Mouse (Mus musculus) thymus, postnatal 14 days (tissue): ENCODE data around the gene Ppp1r12b.

Experiments used
- DNase-seq: peaks from one replicate; pipeline ENCODE4 v3.0.0; 2021

Gene Ppp1r12b

GRCm38 (mm10) chr1:134757230-134757629 lies 198.5 kb downstream of the Ppp1r12b start:
- DNase-seq = no peak

DNA sequence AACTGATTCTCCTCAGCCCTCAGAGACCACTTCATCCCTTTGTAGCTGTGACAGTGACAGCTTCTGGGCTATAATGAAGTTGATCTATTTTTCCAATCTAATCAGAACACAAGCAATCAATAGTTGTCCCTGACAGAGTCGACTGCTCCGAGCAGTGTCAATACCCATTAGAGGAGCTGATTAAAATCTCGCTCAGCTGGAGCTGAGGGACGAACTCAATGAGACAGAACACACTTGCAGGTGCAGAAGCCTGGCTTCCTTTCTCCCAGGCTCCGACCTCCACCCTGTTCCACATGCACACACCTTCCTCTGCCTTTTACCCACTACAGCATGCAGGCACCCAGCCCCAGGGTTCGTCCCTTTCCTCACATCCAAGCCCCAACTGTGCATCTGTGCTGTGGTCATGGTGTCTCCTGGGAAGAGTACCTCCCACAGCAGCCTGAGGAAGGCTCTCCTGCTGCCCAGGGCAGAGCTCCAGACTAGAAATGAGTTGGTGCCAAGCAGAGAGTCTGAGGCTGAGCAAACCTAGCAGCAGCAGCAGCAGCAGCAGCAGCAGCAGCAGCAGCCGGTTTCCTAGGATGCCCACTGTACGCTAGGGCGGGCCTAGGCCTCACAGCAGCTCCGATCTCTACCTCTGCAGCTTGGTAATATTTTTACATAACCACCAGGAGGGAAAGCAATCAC lies 199.4 kb downstream of the Ppp1r12b start:
- no peak for DNase-seq

GRCm38 (mm10) chr1:134755548-134756189 lies 200.1 kb downstream of the Ppp1r12b start:
- DNase-seq = no peak

DNA sequence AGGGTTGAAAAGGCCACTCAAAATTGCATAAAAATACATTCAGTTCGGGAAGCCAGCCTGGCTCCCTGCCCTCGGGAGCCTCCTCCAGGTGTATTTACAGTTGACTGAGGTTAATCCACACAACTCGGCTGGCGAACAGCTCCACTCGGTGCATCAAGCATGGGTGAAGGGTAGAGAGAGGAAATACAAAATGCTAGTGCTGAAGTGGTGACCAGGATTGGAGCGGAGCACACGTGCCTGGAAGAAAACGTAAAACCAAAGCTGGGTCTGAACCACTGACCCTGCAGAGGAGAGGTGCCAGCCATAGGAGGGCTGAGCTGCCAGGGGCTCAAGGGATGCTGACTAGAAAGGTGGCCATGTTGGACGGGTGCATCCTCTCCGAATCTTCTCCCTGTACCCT lies 200.9 kb downstream of the Ppp1r12b start:
- DNase-seq = no peak

- DNase-seq = no peak
Observed at GRCm38 (mm10) chr1:134753751-134754630, 201.8 kb downstream of the Ppp1r12b start.

DNA sequence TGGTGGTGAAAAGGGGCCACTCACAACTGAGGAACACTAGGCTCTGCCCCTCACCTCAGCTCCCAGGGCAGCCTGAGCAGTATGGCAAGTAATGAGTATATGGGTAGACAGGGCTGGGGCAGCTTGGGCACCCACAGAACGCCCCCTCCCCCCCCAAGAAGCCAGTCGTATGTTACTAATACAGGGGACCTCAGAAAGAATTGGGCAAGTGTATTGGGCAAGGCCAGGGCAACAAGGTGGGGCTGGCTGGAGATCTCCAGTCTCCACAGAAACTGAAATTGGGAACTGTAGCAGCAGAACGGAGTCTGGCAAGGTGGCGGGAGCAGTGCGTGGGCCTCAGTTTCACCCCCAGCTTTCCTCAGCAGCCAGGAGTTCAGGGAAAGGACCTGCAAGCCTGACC lies 203.3 kb downstream of the Ppp1r12b start:
- no peak for DNase-seq

GRCm38 (mm10) chr1:134749889-134750288 lies 205.9 kb downstream of the Ppp1r12b start:
- DNase-seq = no peak

- peak; percentile 86 for DNase-seq
Observed at GRCm38 (mm10) chr1:134747236-134748174, 208.2 kb downstream of the Ppp1r12b start.

DNA sequence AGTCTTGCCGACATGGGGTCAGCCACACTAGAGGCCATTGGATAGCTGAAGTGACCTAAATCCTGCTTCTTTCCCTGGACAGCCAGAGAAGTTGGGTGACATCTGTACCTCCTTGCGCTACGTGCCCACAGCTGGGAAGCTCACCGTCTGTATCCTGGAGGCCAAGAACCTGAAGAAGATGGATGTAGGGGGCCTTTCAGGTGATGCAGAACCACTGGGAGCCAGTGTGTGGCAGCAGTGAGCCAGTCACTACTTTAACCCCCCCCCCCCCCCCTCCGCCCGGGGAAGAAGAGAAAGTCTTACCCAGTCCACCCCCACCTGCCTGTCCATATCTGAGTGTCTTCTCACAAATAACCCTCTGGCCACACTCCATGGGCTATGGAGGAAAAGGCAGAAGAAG lies 210.1 kb downstream of the Ppp1r12b start:
- peak; percentile 28 for DNase-seq

DNA sequence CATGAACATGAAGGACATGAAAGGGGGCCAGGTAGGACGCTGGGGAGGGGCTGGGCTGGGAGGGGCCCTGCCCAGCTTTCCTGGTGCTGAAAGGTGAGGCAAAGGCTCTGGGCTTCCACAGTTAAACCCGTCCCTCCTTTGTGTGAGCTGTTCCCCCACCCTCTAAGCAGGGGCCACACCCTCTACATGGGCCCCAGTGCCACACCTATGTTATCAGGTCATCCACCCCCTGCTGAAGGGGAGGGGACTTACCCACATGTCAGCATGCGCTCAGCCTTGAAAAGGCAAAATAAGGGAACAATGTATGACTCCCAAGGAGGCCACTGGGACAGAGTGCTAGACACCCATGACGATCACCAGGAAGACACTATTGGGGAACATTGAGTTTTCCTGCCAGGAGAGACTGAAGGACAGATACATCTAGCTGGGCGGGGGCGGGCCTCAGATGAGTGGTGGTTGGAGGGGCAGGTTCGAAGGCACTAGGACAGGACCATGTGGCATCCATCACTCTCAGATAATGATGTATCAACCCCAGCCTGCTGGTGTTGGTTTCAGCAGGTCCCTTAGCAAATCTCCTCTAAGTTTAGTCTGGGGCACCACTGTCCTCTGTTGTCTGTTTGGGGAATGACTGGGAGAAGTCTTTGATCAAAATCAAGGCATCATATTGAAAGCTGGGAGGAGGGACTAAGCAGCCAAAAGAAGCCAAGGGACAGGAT lies 213.6 kb downstream of the Ppp1r12b start:
- no peak for DNase-seq

DNA sequence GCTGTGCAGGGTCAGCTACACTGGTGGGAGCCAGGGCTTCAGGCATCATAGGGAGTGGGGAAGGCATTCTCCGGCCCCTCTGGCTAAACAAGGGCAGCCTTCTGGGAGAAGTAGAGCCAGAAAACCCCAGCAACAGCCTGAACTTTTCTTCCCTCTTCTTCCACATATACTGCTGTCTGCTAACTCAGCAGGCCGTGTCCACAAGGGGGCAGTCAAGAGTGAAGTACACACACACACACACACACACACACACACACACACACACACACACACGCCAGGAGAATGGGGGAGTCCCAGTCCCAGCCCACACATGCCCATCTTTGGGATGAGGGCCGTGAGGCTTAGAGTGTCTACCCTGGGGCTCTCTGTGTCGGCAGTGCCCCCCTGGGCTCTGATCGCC lies 214.3 kb downstream of the Ppp1r12b start:
- DNase-seq = peak; percentile 41

DNA sequence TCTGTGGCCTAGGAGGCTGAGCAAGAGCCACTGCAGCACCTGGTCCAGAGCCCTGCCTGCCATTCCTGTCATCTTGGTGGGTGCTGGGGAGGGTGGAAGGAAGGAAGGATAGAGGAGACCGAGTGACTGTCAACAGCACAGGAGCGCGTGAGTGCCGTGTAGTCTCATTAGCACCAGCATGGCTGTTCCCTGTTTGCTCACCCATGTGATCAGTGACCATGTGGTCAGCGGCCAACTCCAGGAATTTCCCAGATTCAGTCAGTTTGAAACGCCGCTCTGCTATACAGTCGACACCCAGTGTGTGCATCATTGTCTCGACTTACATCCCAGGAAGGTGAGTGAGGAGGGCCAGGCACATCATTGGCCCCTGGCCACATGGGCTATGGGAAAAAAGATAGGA lies 218.3 kb downstream of the Ppp1r12b start:
- no peak for DNase-seq

DNA sequence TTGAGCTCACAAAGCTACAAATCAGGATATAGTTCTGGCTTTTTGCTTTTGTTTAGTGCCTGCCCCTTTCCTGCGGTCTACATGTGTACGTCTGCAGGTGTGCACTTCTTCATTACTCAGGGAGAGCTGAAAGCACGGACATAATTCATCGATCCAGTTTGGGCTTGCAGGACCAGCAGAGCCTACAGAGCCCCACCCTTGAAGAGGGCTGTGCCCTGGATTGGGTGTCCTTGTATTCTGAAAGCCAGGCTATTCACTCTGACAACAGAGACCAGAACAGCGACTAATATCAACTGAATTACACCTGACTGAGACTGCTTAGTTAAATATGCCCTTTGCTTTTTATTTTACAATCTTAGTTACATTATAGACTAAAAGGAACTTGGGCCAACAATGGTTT lies 222.1 kb downstream of the Ppp1r12b start:
- DNase-seq = no peak

DNA sequence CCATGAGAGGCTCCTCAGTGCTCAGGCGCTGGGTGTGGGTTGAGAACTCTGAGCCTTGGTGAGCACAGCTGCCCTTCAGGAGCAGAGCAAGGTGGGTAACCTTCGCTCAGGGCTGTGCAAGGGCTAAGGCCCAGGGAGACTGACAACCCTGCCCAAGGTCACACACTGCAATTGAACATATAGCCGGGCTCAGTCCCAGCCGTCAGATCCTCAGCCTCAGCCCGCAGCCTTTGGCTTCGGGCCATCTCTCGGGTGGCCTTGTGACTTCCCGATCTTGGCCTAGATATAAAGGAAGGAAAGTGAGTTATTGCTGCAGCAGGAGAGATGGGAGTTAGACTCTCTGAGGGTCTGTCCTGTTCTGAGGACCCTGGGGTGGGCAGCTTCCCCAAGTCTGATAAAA lies 228.5 kb downstream of the Ppp1r12b start:
- DNase-seq = no peak

DNA sequence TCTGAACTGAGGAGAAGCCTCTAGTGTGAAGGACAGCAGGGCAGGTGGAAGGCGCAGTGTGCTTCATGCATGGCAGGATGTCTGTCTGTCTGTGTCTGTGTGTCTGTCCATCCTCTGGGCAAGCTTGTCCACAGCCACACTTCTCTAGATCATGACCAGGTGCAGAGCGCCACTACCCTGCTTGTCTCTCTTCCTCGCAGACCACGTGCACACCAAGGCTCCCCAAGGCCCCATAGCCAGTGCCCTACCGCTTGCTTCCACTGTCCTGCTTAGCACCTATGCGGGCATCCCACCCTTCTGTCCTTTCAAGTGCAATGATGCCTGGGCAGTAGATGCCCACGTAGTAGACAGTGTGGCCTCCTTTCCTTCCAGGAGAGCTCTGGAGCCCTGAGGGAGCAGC lies 229.3 kb downstream of the Ppp1r12b start:
- DNase-seq = no peak

DNA sequence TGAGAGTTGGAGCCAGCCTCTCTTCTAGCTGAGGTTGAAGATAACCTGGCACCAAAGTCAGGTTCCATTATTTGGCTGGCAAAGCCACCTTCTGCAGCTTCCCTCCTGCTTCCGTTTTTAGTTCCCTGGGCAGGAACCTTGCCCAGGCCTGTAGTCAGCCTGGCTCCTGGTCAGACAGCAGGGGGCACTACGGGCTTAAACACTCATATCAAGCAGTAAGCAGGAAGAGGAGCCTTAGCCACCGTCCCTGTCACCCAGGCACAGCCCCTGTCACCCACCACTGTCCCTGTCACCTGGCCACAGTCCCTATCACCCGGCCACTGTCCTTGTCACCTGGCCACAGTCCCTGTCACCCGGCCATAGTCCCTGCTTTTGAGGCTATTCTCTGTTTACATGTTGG lies 230.5 kb downstream of the Ppp1r12b start:
- peak; percentile 42 for DNase-seq

DNA sequence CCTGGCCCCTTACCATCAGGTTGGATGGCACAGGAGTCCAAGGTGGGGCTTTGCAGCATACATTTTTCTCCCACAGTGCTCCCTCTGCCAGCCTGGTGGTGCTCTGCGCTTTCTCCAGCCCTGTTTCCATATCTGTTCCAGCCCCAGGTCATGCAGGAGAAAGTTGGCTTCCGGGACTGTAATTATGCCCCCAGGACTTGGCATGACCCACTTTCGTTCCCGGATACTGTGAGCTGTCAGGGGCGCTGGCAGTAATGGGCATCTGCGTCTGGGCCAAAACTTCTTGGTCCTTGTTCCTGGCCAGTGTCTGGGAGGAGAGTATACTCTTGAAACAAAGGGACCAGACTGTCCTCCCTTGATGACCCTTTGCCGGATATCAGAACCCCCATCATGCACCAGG lies 232.9 kb downstream of the Ppp1r12b start:
- DNase-seq = no peak

DNA sequence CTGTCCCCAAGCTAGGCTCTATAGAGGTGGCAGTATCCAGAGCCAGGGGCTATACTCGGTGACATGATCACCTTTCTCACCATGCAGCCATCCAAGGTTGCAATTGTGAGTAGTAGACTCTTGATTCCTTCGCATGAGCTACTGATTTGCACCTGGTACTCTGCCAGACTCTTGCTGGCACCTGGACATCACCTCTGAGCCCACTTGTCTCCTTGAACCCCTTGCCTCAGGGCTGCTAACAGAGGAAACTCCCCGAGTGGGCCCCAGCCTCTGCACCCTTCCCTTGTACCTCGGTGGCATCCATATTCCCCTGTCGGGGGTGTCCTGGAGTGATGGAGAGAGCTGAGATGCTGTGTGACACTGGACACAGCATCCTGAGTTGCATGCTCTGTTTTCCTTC lies 234.3 kb downstream of the Ppp1r12b start:
- DNase-seq = no peak

- no peak for DNase-seq
Observed at GRCm38 (mm10) chr1:134719718-134720304, 235.9 kb downstream of the Ppp1r12b start.

- no peak for DNase-seq
Observed at GRCm38 (mm10) chr1:134715092-134715491, 240.7 kb downstream of the Ppp1r12b start.

DNA sequence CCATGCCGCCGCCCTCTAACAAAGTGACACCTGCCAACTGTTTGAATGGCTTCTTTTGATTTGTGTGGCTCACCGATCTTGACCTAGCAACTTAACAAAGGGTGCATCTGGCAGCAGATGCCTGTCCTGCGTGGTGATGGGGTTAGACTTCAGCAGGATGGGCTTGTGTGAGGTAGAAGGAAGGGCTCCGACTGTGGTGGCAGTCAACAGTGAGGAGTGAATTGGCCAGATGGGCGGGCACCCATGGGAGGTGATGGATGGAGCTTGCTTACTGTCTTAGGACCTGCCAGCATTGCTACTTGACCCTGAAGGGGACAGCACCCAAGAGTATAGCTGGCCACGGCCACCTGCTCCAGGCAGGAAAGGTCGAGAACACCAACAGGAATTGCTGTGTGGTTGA lies 241.6 kb downstream of the Ppp1r12b start:
- no peak for DNase-seq
